Mouse (Mus musculus) limb, embryonic 14.5 days (tissue): ENCODE measurements around the gene Rspo3. TPM values are rescaled to one million over a fixed set of nuclear protein-coding genes. Genes with fewer than 3 reads are reported as not detected.

Experiments used
- ATAC-seq: fragments of 200-750 bp; cut with Nextera tagmentation; 2 replicates; pipeline ENCODE4 v1.8.0; 2017; ENCODE audit warnings: low read depth, moderate number of reproducible peaks, moderate TSS enrichment; ENCODE audit not compliant: low FRiP score
- DNase-seq: peaks from one replicate; pipeline ENCODE4 v3.0.0-alpha.2; 2015; ENCODE audit warnings: low spot score
- H3K27ac ChIP-seq: fragments of 300-500 bp; sonication (generic); replicated peaks from 2 replicates; pipeline ENCODE4 v1.5.1; 2014; ENCODE audit warnings: low read depth, mild to moderate bottlenecking, low read length, moderate library complexity, mixed read lengths
- H3K27me3 ChIP-seq: fragments of 300-500 bp; sonication (generic); 2 replicates; pipeline ENCODE4 v1.6.1; 2014; ENCODE audit warnings: low read length, mixed read lengths; ENCODE audit not compliant: control insufficient read depth, insufficient read depth
- H3K36me3 ChIP-seq: fragments of 300-500 bp; sonication (generic); 2 replicates; pipeline ENCODE4 v1.6.1; 2014; ENCODE audit warnings: mild to moderate bottlenecking, low read length, moderate library complexity, mixed read lengths; ENCODE audit not compliant: control insufficient read depth, insufficient read depth
- H3K4me1 ChIP-seq: fragments of 300-500 bp; sonication (generic); 2 replicates; pipeline ENCODE4 v1.6.1; 2014; ENCODE audit warnings: antibody characterized with exemption, low read length, mixed read lengths; ENCODE audit not compliant: control insufficient read depth, insufficient read depth
- H3K4me2 ChIP-seq: fragments of 300-500 bp; sonication (generic); replicated peaks from 2 replicates; pipeline ENCODE4 v1.6.1; 2014; ENCODE audit warnings: low read depth, mild to moderate bottlenecking, low read length, moderate library complexity; ENCODE audit not compliant: severe bottlenecking
- H3K4me3 ChIP-seq: fragments of 300-500 bp; sonication (generic); replicated peaks from 2 replicates; pipeline ENCODE4 v1.5.1; 2014; ENCODE audit warnings: low read length
- H3K9ac ChIP-seq: fragments of 300-500 bp; sonication (generic); 2 replicates; pipeline ENCODE4 v1.6.1; 2014; ENCODE audit warnings: mild to moderate bottlenecking, low read depth, low read length, moderate library complexity; ENCODE audit not compliant: severe bottlenecking
- H3K9me3 ChIP-seq: fragments of 300-500 bp; sonication (generic); 2 replicates; pipeline ENCODE4 v1.6.1; 2016; ENCODE audit warnings: low read length; ENCODE audit not compliant: control insufficient read depth
- POLR2A ChIP-seq: fragments of 200-500 bp; IDR thresholded peaks from 2 replicates; pipeline ENCODE4 v1.8.0; 2012; ENCODE audit warnings: inconsistent platforms, mild to moderate bottlenecking, moderate library complexity, borderline replicate concordance; ENCODE audit not compliant: insufficient read depth, insufficient read length; ENCODE audit errors: extremely low read depth
- WGBS: fragments of 180-500 bp; shearing (Covaris S2); extraction: QIAGEN DNeasy Blood & Tissue Kit; methylation state at CpG from one replicate; pipeline ENCODE4 v1.1.7; 2014; 5-methylcytosine and 5-hydroxymethylcytosine counted together
- polyA plus RNA-seq, 2 experiments: library from polyadenylated mRNA; depleted of rRNA in 1 of 2; stranded (reverse) in 1 of 2; unstranded in 1 of 2; fragments of >200 nt; fragmentation: Nextera tagmentation in 1 of 2; extraction: Ambion mirVana in 1 of 2; gene quantifications; 2 replicates each; pipeline versions ENCODE4 v1.2.1 to v1.2.3; 2012 to 2014

Rspo3 gene
- polyA plus RNA-seq, 2 experiments = 9.7 to 21.0 TPM

GRCm38 (mm10) chr10:29470454-29470853, 65.2 kb downstream of the Rspo3 start:
- no peaks in the 10 kb centered on the region for H3K4me1 ChIP-seq
- no peak overlapping the region for H3K4me2 ChIP-seq
- 71% methylated on average over 5 of the region's 5 CpGs for WGBS
- ATAC-seq (no peak), DNase-seq (no peak)
- H3K9me3 ChIP-seq = no peaks in the 10 kb centered on the region
- no peak for TF ChIP-seq POLR2A
- no peak overlapping the region for H3K4me3 ChIP-seq
- H3K27me3 ChIP-seq = no peaks in the 10 kb centered on the region
- H3K36me3 ChIP-seq = no peaks in the 10 kb centered on the region
- no peak overlapping the region for H3K9ac ChIP-seq
- no peak overlapping the region for H3K27ac ChIP-seq

DNA sequence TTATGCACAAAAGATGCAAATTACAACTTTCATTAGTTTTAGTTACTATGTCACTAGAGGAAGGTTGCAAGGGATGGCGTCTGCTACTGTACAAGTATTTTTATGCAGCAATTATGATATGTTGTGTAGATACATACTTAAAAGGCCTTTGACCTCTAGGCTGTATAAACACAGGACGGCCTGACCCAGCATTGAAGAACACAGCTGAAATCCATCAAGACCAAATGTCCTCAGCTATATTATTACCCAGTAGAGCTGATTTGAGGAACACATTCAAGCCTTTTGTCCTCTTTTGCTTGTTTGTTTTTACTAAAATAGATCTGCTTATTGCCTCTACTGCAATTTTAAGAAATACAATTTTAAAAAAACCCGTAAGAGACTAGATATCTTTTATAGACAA, 75.6 kb downstream of the Rspo3 start:
- Histone ChIP-seq H3K4me2 (no peak overlapping the region), H3K36me3 (no peaks in the 10 kb centered on the region), H3K27ac (no peak overlapping the region), H3K9ac (no peak overlapping the region), H3K4me1 (no peaks in the 10 kb centered on the region), H3K4me3 (no peak overlapping the region), H3K27me3 (no peaks in the 10 kb centered on the region), H3K9me3 (no peaks in the 10 kb centered on the region)
- DNase-seq = no peak
- no peak for TF ChIP-seq POLR2A
- no peak for ATAC-seq
- 72% methylated on average over 3 of the region's 3 CpGs for WGBS

GRCm38 (mm10) chr10:29459632-29460031, 76.0 kb downstream of the Rspo3 start:
- no peak overlapping the region for H3K4me3 ChIP-seq
- 70% methylated on average over 2 of the region's 2 CpGs for WGBS
- ATAC-seq (no peak), DNase-seq (no peak)
- no peaks in the 10 kb centered on the region for H3K4me1 ChIP-seq
- no peaks in the 10 kb centered on the region for H3K27me3 ChIP-seq
- H3K9ac ChIP-seq = no peak overlapping the region
- no peaks in the 10 kb centered on the region for H3K36me3 ChIP-seq
- no peaks in the 10 kb centered on the region for H3K9me3 ChIP-seq
- H3K27ac ChIP-seq = no peak overlapping the region
- no peak for TF ChIP-seq POLR2A
- H3K4me2 ChIP-seq = no peak overlapping the region

DNA sequence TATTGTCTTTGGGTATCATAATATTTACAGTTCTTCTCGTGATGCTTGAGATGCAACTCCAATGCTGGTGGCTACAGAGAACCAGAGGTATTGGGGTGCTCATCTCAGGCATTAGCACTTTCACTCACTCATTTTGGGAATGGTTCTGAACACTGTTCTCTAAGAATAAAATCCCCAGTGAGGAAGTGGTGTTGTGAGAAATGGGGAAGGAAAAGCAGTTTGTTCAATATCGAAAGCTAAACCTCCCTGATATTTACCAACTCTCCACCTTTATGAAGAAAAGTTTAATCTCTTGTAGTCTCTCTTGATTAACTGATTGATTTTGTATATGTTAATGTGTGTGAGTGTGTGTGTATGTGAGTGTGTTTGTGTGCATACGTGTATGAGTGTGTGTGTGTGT, 90.6 kb downstream of the Rspo3 start:
- no peak for DNase-seq
- Histone ChIP-seq H3K36me3 (peaks cover 2% of the 10 kb centered on the region; the same call in 1 of the 2 replicates), H3K4me3 (no peak overlapping the region), H3K27ac (no peak overlapping the region), H3K27me3 (no peaks in the 10 kb centered on the region), H3K4me2 (no peak overlapping the region), H3K4me1 (no peaks in the 10 kb centered on the region), H3K9me3 (no peaks in the 10 kb centered on the region), H3K9ac (no peak overlapping the region)
- 66% methylated on average over 3 of the region's 3 CpGs for WGBS
- no peak for ATAC-seq
- TF ChIP-seq POLR2A = no peak

GRCm38 (mm10) chr10:29441297-29441696, 94.4 kb downstream of the Rspo3 start:
- H3K9me3 ChIP-seq = no peaks in the 10 kb centered on the region
- DNase-seq = no peak
- no peak for TF ChIP-seq POLR2A
- 87% methylated on average over 5 of the region's 5 CpGs for WGBS
- no peak overlapping the region for H3K27ac ChIP-seq
- no peak overlapping the region for H3K4me2 ChIP-seq
- no peaks in the 10 kb centered on the region for H3K4me1 ChIP-seq
- H3K9ac ChIP-seq = no peak overlapping the region
- H3K36me3 ChIP-seq = no peaks in the 10 kb centered on the region
- H3K27me3 ChIP-seq = no peaks in the 10 kb centered on the region
- no peak for ATAC-seq
- H3K4me3 ChIP-seq = no peak overlapping the region

DNA sequence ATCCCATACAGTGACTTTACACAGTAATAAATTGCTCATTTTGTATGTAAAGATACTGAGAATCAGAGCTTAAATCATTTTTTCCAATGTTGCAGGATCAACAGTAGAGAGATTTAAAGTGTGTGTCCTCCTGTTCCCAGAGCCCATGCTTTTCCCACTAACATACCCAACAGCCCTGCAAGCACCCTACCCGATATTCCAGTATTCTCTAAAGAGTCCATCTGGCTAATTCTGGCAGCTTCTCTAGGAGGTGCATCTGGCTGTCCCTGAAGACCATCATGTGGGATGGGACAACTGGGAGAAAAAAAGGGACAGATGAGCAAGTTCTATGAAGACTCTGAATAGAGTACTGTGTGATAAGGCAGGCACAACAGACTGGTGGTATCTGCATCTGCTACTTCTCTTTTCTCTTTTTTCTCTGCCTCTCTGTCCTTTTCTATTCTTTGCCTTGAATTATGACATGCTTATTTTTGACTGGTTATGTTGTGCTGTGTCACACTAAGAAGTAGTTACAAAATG, 102.7 kb downstream of the Rspo3 start:
- no peaks in the 10 kb centered on the region for H3K27me3 ChIP-seq
- no peak overlapping the region for H3K27ac ChIP-seq
- TF ChIP-seq POLR2A = no peak
- H3K4me3 ChIP-seq = no peak overlapping the region
- 80% methylated on average over 1 of the region's 1 CpGs for WGBS
- DNase-seq (no peak), ATAC-seq (no peak)
- H3K36me3 ChIP-seq = no peaks in the 10 kb centered on the region
- no peaks in the 10 kb centered on the region for H3K4me1 ChIP-seq
- no peaks in the 10 kb centered on the region for H3K9me3 ChIP-seq
- H3K9ac ChIP-seq = no peak overlapping the region
- no peak overlapping the region for H3K4me2 ChIP-seq
